Mouse (Mus musculus): ENCODE data around the gene Rbm20.

- no peak for TF ChIP-seq CTCF (IDR thresholded peaks at IDR 0.05; ENCODE audit: low read depth, low read length)
- TF ChIP-seq POLR2A (IDR thresholded peaks at IDR 0.05; ENCODE audit: insufficient read depth, low read length): no peak
Measured at GRCm38 (mm10) chr19:53836569-53837454, 159.7 kb downstream of the Rbm20 start.
